Mouse (Mus musculus): ENCODE results near the gene Phlda2. TPM values are rescaled to one million over a fixed set of nuclear protein-coding genes. Genes with fewer than 3 reads are reported as not detected.
A peak's percentile ranks its signal among the peaks of the same experiment; 100 is the strongest.

Gene Phlda2
- total RNA-seq, 2 experiments from 2014 or later = not detected

DNA sequence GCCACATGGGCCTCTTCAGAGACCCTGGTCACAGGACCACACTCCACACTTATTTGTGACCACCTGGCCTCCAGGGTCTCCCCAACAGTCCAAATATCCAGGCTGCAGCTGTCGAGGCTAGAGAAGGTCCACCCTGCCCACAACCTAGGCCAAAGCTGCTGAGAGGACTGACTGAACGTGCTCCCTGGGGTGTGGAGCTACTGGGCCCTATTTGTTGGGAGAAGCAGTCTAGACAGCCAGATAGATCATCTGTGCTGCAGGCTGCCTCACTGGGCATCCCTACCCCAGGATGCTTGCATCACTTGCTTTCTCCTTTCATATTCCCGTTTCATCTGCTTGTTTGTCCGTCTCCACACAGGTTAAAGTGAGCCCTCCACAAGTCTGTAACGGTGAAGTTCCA lies 40.4 kb downstream of the Phlda2 start:
- no peak for DNase-seq

DNA sequence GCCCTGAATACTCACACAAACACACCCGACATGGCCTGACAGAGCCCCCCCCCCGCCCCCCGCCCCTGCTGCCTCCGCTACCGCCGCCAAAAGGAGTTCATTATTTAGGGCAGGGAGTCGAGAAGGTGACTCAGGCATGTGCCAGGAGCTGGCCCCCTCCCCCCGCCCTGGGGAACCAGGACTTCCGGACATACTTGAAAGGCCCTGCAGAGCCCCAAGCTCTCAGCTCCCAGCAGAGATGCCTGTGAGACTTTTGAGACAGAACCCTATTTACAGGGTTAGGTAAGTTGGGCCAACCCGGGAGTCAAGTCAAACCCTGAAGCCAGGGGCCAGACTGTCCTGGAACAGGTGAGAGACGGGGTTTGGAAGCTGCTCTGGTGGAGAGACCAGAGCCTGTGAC lies 41.0 kb downstream of the Phlda2 start:
- DNase-seq = no peak

DNA sequence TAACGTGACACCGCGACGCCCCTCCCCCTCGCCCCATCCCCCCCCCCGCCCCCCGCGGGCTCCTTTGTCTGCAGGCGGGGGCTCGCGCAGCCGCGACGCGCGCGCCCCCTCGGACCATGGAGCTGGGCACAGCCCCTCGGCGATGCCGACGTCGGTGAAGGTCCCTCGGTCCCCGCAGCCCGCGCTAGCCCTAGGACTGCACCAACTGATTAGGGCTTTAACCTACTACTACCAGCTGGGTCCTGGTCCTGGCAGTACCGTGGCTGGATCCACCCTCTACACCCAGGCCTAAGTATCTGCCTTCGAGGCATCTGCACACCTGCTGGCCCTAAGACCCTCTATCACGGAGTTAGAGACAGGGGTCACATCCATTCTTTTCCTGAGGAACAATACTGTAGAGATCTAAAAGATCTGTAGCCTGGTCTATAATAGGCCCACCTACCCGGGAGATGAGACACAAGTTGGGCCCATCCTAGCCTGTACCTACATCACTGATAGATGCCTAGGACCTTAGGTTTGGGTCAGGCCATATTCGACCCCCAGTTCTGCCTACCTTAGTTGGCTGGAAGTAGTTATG lies 41.6 kb downstream of the Phlda2 start:
- peak in 1 of 2 experiments; percentile 47 for DNase-seq

DNA sequence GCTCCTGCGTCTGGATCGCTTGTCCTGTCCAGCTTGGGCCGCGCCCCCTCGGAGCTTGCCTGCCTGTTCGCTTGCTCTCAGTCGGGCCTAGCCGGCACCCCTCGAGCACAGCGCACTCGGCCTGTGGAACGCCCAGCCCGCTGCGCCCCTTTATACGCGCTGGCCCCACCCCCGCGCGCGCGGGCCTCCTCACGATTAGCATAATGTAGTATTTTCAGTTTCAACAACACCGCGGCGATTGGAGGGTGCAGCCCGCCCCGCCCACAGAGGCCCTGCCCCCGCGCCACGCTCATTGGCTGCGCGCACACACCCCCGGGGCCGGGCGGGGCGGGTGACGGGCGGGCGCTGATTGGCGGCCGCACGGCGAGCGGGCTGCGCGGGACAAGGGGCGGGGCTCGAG lies 42.1 kb downstream of the Phlda2 start, which contains the start of gene Cdkn1c:
Gene Cdkn1c (minus strand): TSS at position 177 of the 400 bp plus-strand sequence.
- DNase-seq = peak; percentile 90 to 96

DNA sequence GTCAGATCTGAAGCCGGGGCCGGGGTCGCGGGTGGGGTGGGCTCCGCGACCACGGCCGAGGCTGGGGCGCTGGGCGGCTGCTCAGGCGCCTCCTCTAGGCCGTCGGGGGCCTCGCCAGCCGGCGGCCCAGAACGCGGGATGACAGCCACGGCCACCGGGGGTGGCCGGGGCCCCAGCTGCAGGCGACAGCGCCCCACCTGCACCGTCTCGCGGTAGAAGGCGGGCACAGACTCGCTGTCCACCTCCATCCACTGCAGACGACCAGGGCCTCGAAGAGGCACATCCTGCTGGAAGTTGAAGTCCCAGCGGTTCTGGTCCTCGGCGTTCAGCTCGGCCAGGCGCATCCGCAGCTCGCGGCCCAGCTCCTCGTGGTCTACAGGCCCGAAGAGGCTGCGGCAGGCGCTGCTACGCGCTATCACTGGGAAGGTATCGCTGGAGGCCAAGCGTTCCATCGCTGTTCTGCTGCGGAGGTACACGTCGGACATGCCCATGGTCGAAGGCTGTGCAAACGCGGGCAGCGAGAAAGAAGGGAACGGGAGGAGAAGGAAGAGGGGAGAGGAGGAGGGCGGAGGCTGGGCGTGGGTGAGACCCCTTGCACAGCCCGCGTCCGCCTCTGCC lies 42.6 kb downstream of the Phlda2 start:
- DNase-seq = no peak

DNA sequence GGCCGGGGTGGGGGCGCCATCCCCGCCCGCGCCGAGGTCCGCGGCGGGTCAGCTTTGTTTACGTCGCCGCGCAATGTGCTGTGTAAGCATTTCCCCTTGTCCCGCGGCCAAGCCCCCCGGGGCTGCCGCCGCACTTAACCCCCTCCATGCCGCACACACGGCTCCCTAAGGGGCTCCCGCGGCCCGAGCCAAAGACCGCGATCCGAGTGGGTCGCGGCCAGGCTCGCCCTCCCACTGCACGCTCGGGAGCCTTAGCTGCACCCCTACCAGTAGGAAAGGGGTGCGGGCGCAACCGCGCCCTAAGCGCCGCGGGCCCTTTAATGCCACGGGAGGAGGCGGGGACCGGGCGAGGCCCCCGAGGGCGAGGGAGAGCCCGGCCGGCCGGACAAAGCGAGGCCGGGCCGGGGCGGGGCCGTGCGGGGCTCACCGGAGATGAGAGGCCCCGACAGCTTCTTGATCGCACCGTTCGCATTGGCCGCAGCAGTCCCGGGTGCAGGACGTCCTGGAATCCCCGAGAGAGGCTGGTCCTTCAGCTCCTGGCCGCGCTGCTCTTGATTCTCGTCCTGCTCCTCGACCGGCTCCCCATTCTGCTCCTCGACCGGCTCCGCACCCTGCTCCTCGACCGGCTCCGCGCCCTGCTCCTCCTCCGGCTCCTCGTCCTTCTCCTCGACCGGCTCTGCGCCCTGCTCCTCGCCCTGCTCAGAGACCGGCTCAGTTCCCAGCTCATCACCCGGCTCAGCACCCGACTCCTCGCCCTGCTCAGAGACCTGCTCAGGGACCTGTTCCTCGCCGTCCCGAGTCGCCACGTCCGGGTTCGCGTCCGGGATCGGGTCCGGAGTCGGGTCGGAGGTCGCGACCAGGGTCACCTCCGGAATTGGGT lies 43.4 kb downstream of the Phlda2 start:
- DNase-seq = peak; percentile 69 to 80

DNA sequence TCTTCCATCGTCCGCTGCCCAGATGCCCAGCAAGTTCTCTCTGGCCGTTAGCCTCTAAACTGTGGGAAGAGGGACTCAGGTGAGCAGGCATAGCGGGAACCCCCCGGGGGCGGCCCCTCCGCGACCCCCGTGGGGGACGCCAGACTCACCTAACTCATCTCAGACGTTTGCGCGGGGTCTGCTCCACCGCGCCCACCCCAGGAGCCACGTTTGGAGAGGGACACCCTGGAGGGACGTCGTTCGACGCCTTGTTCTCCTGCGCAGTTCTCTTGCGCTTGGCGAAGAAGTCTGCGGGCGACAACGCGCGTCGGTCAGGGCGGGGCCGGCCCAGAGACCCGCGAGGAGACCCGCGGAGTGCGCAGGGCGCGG lies 44.0 kb downstream of the Phlda2 start:
- DNase-seq = peak; percentile 17 to 32

Other genes starting within 250 kb of the Phlda2 start
- 10 to 100 TPM; 22.9 to 30.2 TPM for gene Cdkn1c, start 42.1 kb downstream of the Phlda2 start, total RNA-seq (2021)
- under 1 TPM; 0.50 to 0.87 TPM for gene Slc22a18, start 29.4 kb downstream of the Phlda2 start, total RNA-seq (2021)
- 100 to 1,000 TPM; 185 to 191 TPM for gene Nap1l4, start 46.0 kb upstream of the Phlda2 start, total RNA-seq (2021)
- gene Cars, start 96.9 kb upstream of the Phlda2 start, total RNA-seq (2021) = 10 to 100 TPM; 20.4 to 20.6 TPM
- gene Tnfrsf26, start 125.6 kb upstream of the Phlda2 start, total RNA-seq (2021) = under 1 TPM; 0.50 to 0.80 TPM
- gene Tnfrsf22, start 146.5 kb upstream of the Phlda2 start, total RNA-seq (2021) = 1 to 10 TPM; 2.7 to 3.3 TPM
- 1 to 10 TPM; 3.2 to 5.1 TPM for gene Tnfrsf23, start 182.7 kb upstream of the Phlda2 start, total RNA-seq (2021)